Mouse (Mus musculus): ENCODE data around the gene E330021D16Rik. TPM values are rescaled to one million over a fixed set of nuclear protein-coding genes. Genes with fewer than 3 reads are reported as not detected.

E330021D16Rik gene
- total and polyA plus RNA-seq, 2 experiments from 2014 or later = not detected

- H3K27me3 ChIP-seq (ENCODE audit: insufficient read depth, low read length) = no peaks in the 10 kb centered on the region
- no peak overlapping the region for H3K9ac ChIP-seq (replicated peaks; ENCODE audit: low read length)
- H3K36me3 ChIP-seq (ENCODE audit: insufficient read depth, low read length) = no peaks in the 10 kb centered on the region
- WGBS = 64% methylated on average over 7 of the region's 7 CpGs
- no peak overlapping the region for H3K4me3 ChIP-seq (ENCODE audit: low read length)
- no peaks in the 10 kb centered on the region for H3K4me1 ChIP-seq (ENCODE audit: insufficient read depth, low read length)
- no peak for DNase-seq (ENCODE audit: low spot score)
- H3K4me2 ChIP-seq (ENCODE audit: low read depth, low read length) = no peak overlapping the region
- no peak for ATAC-seq
- no peak for TF ChIP-seq CTCF (IDR thresholded peaks at IDR 0.05; ENCODE audit: low read depth)
- no peaks in the 10 kb centered on the region for H3K9me3 ChIP-seq (ENCODE audit: low read length)
- no peak overlapping the region for H3K27ac ChIP-seq
Measured at GRCm38 (mm10) chr6:136431896-136432248, 16.5 kb upstream of the E330021D16Rik start.

- Histone ChIP-seq H3K4me2 (ENCODE audit: low read depth, low read length) (no peak overlapping the region), H3K9me3 (ENCODE audit: low read length) (no peaks in the 10 kb centered on the region), H3K4me3 (ENCODE audit: low read length) (no peak overlapping the region), H3K4me1 (ENCODE audit: insufficient read depth, low read length) (no peaks in the 10 kb centered on the region), H3K36me3 (ENCODE audit: insufficient read depth, low read length) (no peaks in the 10 kb centered on the region), H3K27me3 (ENCODE audit: insufficient read depth, low read length) (no peaks in the 10 kb centered on the region), H3K27ac (no peak overlapping the region), H3K9ac (replicated peaks; ENCODE audit: low read length) (no peak overlapping the region)
- TF ChIP-seq CTCF (IDR thresholded peaks at IDR 0.05; ENCODE audit: low read depth) = no peak
- no peak for ATAC-seq
- WGBS = 60% methylated on average over 10 of the region's 10 CpGs
- DNase-seq (ENCODE audit: low spot score) = peak; percentile 22
Measured at GRCm38 (mm10) chr6:136431169-136431895, 16.0 kb upstream of the E330021D16Rik start.

GRCm38 (mm10) chr6:136429441-136429840 is 14.1 kb upstream of the E330021D16Rik start:
- Histone ChIP-seq H3K9ac (replicated peaks; ENCODE audit: low read length) (no peak overlapping the region), H3K27me3 (ENCODE audit: insufficient read depth, low read length) (no peaks in the 10 kb centered on the region), H3K4me2 (ENCODE audit: low read depth, low read length) (no peak overlapping the region), H3K4me1 (ENCODE audit: insufficient read depth, low read length) (no peaks in the 10 kb centered on the region), H3K9me3 (ENCODE audit: low read length) (no peaks in the 10 kb centered on the region), H3K4me3 (ENCODE audit: low read length) (no peak overlapping the region), H3K27ac (no peak overlapping the region), H3K36me3 (ENCODE audit: insufficient read depth, low read length) (no peaks in the 10 kb centered on the region)
- ATAC-seq (no peak), DNase-seq (ENCODE audit: low spot score) (no peak)
- no peak for TF ChIP-seq CTCF (IDR thresholded peaks at IDR 0.05; ENCODE audit: low read depth)
- WGBS = 57% methylated on average over 4 of the region's 4 CpGs

- Histone ChIP-seq H3K27ac (no peak overlapping the region), H3K4me1 (ENCODE audit: insufficient read depth, low read length) (no peaks in the 10 kb centered on the region), H3K27me3 (ENCODE audit: insufficient read depth, low read length) (no peaks in the 10 kb centered on the region), H3K4me3 (ENCODE audit: low read length) (no peak overlapping the region), H3K4me2 (ENCODE audit: low read depth, low read length) (no peak overlapping the region), H3K9ac (replicated peaks; ENCODE audit: low read length) (no peak overlapping the region), H3K9me3 (ENCODE audit: low read length) (no peaks in the 10 kb centered on the region), H3K36me3 (ENCODE audit: insufficient read depth, low read length) (no peaks in the 10 kb centered on the region)
- no peak for TF ChIP-seq CTCF (IDR thresholded peaks at IDR 0.05; ENCODE audit: low read depth)
- 92% methylated on average over 5 of the region's 5 CpGs for WGBS
- DNase-seq (ENCODE audit: low spot score) (no peak), ATAC-seq (no peak)
Measured at GRCm38 (mm10) chr6:136428412-136428811, 13.0 kb upstream of the E330021D16Rik start.

GRCm38 (mm10) chr6:136427240-136427639 is 11.9 kb upstream of the E330021D16Rik start:
- no peak overlapping the region for H3K4me2 ChIP-seq (ENCODE audit: low read depth, low read length)
- H3K36me3 ChIP-seq (ENCODE audit: insufficient read depth, low read length) = no peaks in the 10 kb centered on the region
- ATAC-seq = no peak

GRCm38 (mm10) chr6:136425956-136426355 is 10.6 kb upstream of the E330021D16Rik start:
- no peak for TF ChIP-seq CTCF (IDR thresholded peaks at IDR 0.05; ENCODE audit: low read depth)
- Histone ChIP-seq H3K27me3 (ENCODE audit: insufficient read depth, low read length) (no peaks in the 10 kb centered on the region), H3K4me3 (ENCODE audit: low read length) (no peak overlapping the region), H3K4me1 (ENCODE audit: insufficient read depth, low read length) (no peaks in the 10 kb centered on the region), H3K27ac (no peak overlapping the region), H3K36me3 (ENCODE audit: insufficient read depth, low read length) (no peaks in the 10 kb centered on the region), H3K9me3 (ENCODE audit: low read length) (no peaks in the 10 kb centered on the region), H3K9ac (replicated peaks; ENCODE audit: low read length) (no peak overlapping the region), H3K4me2 (ENCODE audit: low read depth, low read length) (no peak overlapping the region)
- 90% methylated on average over 5 of the region's 5 CpGs for whole genome bisulfite sequencing
- no peak for ATAC-seq
- DNase-seq (ENCODE audit: low spot score) = no peak

More at GRCm38 (mm10) chr6:136427240-136427639, 11.9 kb upstream of the E330021D16Rik start:
- Histone ChIP-seq H3K4me1 (ENCODE audit: insufficient read depth, low read length) (no peaks in the 10 kb centered on the region), H3K9ac (replicated peaks; ENCODE audit: low read length) (no peak overlapping the region), H3K4me3 (ENCODE audit: low read length) (no peak overlapping the region), H3K9me3 (ENCODE audit: low read length) (no peaks in the 10 kb centered on the region), H3K27me3 (ENCODE audit: insufficient read depth, low read length) (no peaks in the 10 kb centered on the region), H3K27ac (no peak overlapping the region)
- DNase-seq (ENCODE audit: low spot score) = no peak
- TF ChIP-seq CTCF (IDR thresholded peaks at IDR 0.05; ENCODE audit: low read depth) = no peak
- 83% methylated on average over 6 of the region's 6 CpGs for WGBS

- no peaks in the 10 kb centered on the region for H3K27me3 ChIP-seq (ENCODE audit: insufficient read depth, low read length)
- 63% methylated on average over 3 of the region's 3 CpGs for WGBS
- no peak overlapping the region for H3K9ac ChIP-seq (replicated peaks; ENCODE audit: low read length)
- no peak overlapping the region for H3K4me2 ChIP-seq (ENCODE audit: low read depth, low read length)
- H3K9me3 ChIP-seq (ENCODE audit: low read length) = no peaks in the 10 kb centered on the region
- DNase-seq (ENCODE audit: low spot score) (no peak), ATAC-seq (no peak)
- no peaks in the 10 kb centered on the region for H3K4me1 ChIP-seq (ENCODE audit: insufficient read depth, low read length)
- H3K27ac ChIP-seq = no peak overlapping the region
- no peak for TF ChIP-seq CTCF (IDR thresholded peaks at IDR 0.05; ENCODE audit: low read depth)
- no peak overlapping the region for H3K4me3 ChIP-seq (ENCODE audit: low read length)
- H3K36me3 ChIP-seq (ENCODE audit: insufficient read depth, low read length) = no peaks in the 10 kb centered on the region
Measured at GRCm38 (mm10) chr6:136424166-136424565, 8.8 kb upstream of the E330021D16Rik start.
